Mouse (Mus musculus): ENCODE data around the gene H2-Ob.

DNA sequence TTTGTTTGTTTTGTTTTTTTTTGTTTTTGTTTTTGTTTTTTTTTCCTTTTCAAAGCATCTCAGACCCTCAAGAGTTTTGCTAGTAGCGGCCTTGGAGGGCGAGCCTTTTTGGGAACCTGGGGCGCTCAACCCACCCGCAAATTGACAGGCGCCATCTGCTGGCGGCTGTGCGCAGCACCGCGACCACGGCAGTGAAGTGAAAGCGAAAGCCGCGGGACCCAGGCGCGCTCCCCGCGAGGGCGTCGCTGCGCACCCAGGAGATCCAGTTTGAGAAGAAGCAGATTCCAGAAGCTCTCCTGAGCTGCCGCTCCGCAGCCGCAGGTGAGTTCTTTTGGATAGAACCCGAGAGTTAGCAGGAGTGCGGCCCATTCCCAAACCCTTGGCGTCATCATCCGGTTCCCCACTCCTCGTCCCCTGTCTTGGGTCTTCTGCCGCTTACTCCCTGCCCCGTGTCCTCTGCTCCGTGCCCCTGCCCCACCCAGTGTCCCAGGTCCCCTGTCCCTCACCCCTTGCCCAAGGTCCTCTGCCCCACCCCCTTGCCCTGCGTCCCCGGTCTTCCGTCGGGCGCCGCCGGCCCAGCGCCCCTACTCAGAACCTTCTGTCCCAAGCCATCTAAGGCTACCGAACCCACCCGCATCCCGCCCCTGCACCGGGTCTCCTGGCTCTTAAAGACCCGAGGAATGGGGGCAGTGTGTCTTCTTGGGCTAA lies 34.2 kb upstream of the H2-Ob start:
- TF ChIP-seq CTCF (IDR thresholded peaks at IDR 0.05; ENCODE audit: low read depth), result peak; percentile 91
- no peak for TF ChIP-seq EP300 (optimal IDR thresholded peaks at IDR 0.05)

Data from stomach, postnatal 0 days (tissue).